Mouse (Mus musculus): ENCODE measurements at regions not wholly inside any gene's neighbourhood (a gene's known extent, or its start where the extent isn't known, plus 50 kb on each side); places are given as distances from the start of the nearest gene placed in this dataset.
A peak's percentile ranks its signal among the peaks of the same experiment; 100 is the strongest.

- 81% methylated on average over 11 of the region's 11 CpGs for WGBS
Observed at GRCm38 (mm10) chr3:118047016-118047415, 178.3 kb upstream of the Snx7 start.

DNA sequence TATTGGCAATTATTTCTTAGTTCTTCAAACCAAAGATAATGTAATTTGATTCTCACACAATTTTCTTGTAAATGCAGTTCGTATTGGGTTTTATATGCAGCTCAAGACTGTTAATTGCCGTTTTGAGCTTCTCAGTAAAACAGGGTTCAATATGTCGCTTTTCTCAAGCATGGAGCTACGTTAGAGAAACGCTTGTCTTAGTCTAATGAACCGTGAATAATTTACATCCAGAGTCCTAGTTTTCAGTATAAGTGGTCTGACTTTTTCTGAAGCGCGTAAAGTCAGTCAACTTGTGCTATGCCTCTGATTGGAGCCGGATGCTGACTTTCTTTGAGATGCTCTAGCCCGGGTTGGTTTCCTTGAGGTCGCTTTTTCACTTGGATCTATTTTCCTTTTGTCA, 177.8 kb upstream of the Snx7 start:
- DNase-seq (ENCODE audit: low spot score) (no peak), ATAC-seq (ENCODE audit: low FRiP score) (no peak)
- no peak overlapping the region for H3K4me2 ChIP-seq (ENCODE audit: low read depth, low read length, poor library complexity, severe bottlenecking)
- H3K4me3 ChIP-seq (ENCODE audit: low read depth, low read length) = no peak overlapping the region
- no peak for TF ChIP-seq CTCF (IDR thresholded peaks at IDR 0.05)
- H3K9me3 ChIP-seq (ENCODE audit: low read length) = no peaks in the 10 kb centered on the region
- H3K27me3 ChIP-seq (ENCODE audit: insufficient read depth, low read length) = no peaks in the 10 kb centered on the region
- no peak overlapping the region for H3K9ac ChIP-seq (replicated peaks; ENCODE audit: low read length, poor library complexity, severe bottlenecking)
- 73% methylated on average over 11 of the region's 11 CpGs for WGBS
- H3K27ac ChIP-seq (ENCODE audit: low read depth, low read length) = no peak overlapping the region
- H3K4me1 ChIP-seq (ENCODE audit: insufficient read depth, low read length) = no peaks in the 10 kb centered on the region
- no peaks in the 10 kb centered on the region for H3K36me3 ChIP-seq (ENCODE audit: insufficient read depth, low read length)

More at GRCm38 (mm10) chr3:118047016-118047415, 178.3 kb upstream of the Snx7 start:
- Histone ChIP-seq H3K27me3 (ENCODE audit: insufficient read depth, low read length) (no peaks in the 10 kb centered on the region), H3K4me3 (ENCODE audit: low read depth, low read length) (no peak overlapping the region), H3K36me3 (ENCODE audit: insufficient read depth, low read length) (no peaks in the 10 kb centered on the region), H3K9me3 (ENCODE audit: low read length) (no peaks in the 10 kb centered on the region), H3K4me1 (ENCODE audit: insufficient read depth, low read length) (no peaks in the 10 kb centered on the region), H3K9ac (replicated peaks; ENCODE audit: low read length, poor library complexity, severe bottlenecking) (no peak overlapping the region), H3K4me2 (ENCODE audit: low read depth, low read length, poor library complexity, severe bottlenecking) (no peak overlapping the region), H3K27ac (ENCODE audit: low read depth, low read length) (no peak overlapping the region)
- TF ChIP-seq CTCF (IDR thresholded peaks at IDR 0.05) = no peak
- DNase-seq (ENCODE audit: low spot score) = no peak
- no peak for ATAC-seq (ENCODE audit: low FRiP score)

DNA sequence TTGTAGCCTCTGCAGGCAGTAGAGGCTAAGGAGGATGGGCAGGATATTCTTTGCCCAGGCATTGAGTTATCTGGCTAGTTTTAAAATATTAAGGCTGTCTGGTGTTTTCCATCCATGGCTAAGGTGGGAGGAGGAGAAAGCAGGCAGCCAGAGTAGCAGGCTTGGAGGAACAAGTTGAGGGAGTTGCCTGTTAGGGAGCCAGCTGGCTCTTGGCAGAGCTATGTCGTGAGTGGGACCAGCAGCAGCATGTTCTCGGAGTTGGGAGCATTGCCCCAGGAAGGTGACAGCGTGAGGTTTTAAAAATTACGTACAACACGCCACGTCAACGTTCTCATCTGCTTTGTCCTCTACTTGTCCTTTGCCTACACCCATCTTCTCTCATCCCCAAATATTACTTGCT, 167.8 kb upstream of the Snx7 start:
- no peak for DNase-seq (ENCODE audit: low spot score)
- Histone ChIP-seq H3K4me1 (ENCODE audit: insufficient read depth, low read length) (no peaks in the 10 kb centered on the region), H3K9ac (replicated peaks; ENCODE audit: low read length, poor library complexity, severe bottlenecking) (no peak overlapping the region), H3K4me3 (ENCODE audit: low read depth, low read length) (no peak overlapping the region), H3K27ac (ENCODE audit: low read depth, low read length) (no peak overlapping the region), H3K9me3 (ENCODE audit: low read length) (no peaks in the 10 kb centered on the region), H3K4me2 (ENCODE audit: low read depth, low read length, poor library complexity, severe bottlenecking) (no peak overlapping the region), H3K27me3 (ENCODE audit: insufficient read depth, low read length) (no peaks in the 10 kb centered on the region), H3K36me3 (ENCODE audit: insufficient read depth, low read length) (no peaks in the 10 kb centered on the region)
- 88% methylated on average over 7 of the region's 7 CpGs for WGBS
- TF ChIP-seq CTCF (IDR thresholded peaks at IDR 0.05) = no peak
- no peak for ATAC-seq (ENCODE audit: low FRiP score)

- Histone ChIP-seq H3K4me3 (ENCODE audit: low read depth, low read length) (no peak overlapping the region), H3K9me3 (ENCODE audit: low read length) (no peaks in the 10 kb centered on the region), H3K27me3 (ENCODE audit: insufficient read depth, low read length) (no peaks in the 10 kb centered on the region), H3K4me2 (ENCODE audit: low read depth, low read length, poor library complexity, severe bottlenecking) (no peak overlapping the region), H3K4me1 (ENCODE audit: insufficient read depth, low read length) (no peaks in the 10 kb centered on the region), H3K27ac (ENCODE audit: low read depth, low read length) (no peak overlapping the region), H3K36me3 (ENCODE audit: insufficient read depth, low read length) (no peaks in the 10 kb centered on the region), H3K9ac (replicated peaks; ENCODE audit: low read length, poor library complexity, severe bottlenecking) (no peak overlapping the region)
- no peak for TF ChIP-seq CTCF (IDR thresholded peaks at IDR 0.05)
- DNase-seq (ENCODE audit: low spot score) (peak; percentile 19), ATAC-seq (ENCODE audit: low FRiP score) (no peak)
- WGBS = 60% methylated on average over 4 of the region's 4 CpGs
Observed at GRCm38 (mm10) chr3:117995401-117995800, 126.7 kb upstream of the Snx7 start.

- Histone ChIP-seq H3K4me3 (ENCODE audit: low read depth, low read length) (no peak overlapping the region), H3K27me3 (ENCODE audit: insufficient read depth, low read length) (no peaks in the 10 kb centered on the region), H3K36me3 (ENCODE audit: insufficient read depth, low read length) (no peaks in the 10 kb centered on the region), H3K4me1 (ENCODE audit: insufficient read depth, low read length) (no peaks in the 10 kb centered on the region), H3K4me2 (ENCODE audit: low read depth, low read length, poor library complexity, severe bottlenecking) (no peak overlapping the region), H3K9ac (replicated peaks; ENCODE audit: low read length, poor library complexity, severe bottlenecking) (no peak overlapping the region), H3K9me3 (ENCODE audit: low read length) (no peaks in the 10 kb centered on the region), H3K27ac (ENCODE audit: low read depth, low read length) (no peak overlapping the region)
- 70% methylated on average over 3 of the region's 3 CpGs for WGBS
- ATAC-seq (ENCODE audit: low FRiP score) (no peak), DNase-seq (ENCODE audit: low spot score) (no peak)
- TF ChIP-seq CTCF (IDR thresholded peaks at IDR 0.05) = no peak
Observed at GRCm38 (mm10) chr3:117994110-117994509, 125.4 kb upstream of the Snx7 start.

DNA sequence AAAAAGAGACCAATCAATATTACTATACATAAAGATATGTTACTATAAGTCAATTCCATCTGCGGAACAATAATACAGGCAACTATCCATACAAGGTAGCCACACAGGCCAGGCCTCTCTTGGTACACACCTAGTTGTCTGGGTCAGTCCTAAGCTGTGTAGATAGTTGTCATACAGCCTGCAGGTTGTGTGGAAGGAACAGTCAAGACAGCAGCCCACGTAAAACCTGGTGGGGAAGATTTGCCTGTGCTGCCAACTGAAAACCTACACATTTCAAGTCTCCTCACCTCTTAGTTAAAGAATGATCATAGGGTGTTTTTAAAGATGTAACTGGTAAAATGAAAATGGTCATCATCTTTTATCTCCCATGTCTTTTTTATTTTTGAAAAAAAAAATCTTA, 121.8 kb upstream of the Snx7 start:
- Histone ChIP-seq H3K36me3 (ENCODE audit: insufficient read depth, low read length) (no peaks in the 10 kb centered on the region), H3K9me3 (ENCODE audit: low read length) (no peaks in the 10 kb centered on the region), H3K4me1 (ENCODE audit: insufficient read depth, low read length) (no peaks in the 10 kb centered on the region), H3K27me3 (ENCODE audit: insufficient read depth, low read length) (no peaks in the 10 kb centered on the region), H3K27ac (ENCODE audit: low read depth, low read length) (no peak overlapping the region), H3K9ac (replicated peaks; ENCODE audit: low read length, poor library complexity, severe bottlenecking) (no peak overlapping the region), H3K4me2 (ENCODE audit: low read depth, low read length, poor library complexity, severe bottlenecking) (no peak overlapping the region), H3K4me3 (ENCODE audit: low read depth, low read length) (no peak overlapping the region)
- no peak for TF ChIP-seq CTCF (IDR thresholded peaks at IDR 0.05)
- ATAC-seq (ENCODE audit: low FRiP score) (no peak), DNase-seq (ENCODE audit: low spot score) (no peak)
- 89% methylated on average over 2 of the region's 2 CpGs for WGBS
